Mouse (Mus musculus): ENCODE data around the gene Snapc4.
A peak's percentile ranks its signal among the peaks of the same experiment; 100 is the strongest.

Snapc4 gene

DNA sequence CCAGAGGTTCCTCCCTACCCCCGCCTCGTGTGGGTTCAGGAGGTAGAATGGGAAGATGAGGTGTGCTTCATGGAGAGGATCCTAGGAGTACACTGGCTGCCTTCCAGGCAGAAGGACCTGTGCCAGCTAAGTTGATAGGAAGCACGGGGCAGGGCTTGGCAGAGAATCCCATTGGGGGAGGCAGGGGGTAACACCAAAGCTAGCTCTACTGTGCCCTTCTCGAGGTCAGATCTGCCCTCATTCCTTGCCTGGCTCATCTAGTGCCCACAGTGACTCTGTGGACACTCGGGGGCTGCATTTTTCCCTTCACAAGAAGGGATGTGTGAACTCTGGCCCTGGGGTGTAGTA lies 41.3 kb downstream of the Snapc4 start:
- DNase-seq (ENCODE audit: low read depth) = no peak

DNA sequence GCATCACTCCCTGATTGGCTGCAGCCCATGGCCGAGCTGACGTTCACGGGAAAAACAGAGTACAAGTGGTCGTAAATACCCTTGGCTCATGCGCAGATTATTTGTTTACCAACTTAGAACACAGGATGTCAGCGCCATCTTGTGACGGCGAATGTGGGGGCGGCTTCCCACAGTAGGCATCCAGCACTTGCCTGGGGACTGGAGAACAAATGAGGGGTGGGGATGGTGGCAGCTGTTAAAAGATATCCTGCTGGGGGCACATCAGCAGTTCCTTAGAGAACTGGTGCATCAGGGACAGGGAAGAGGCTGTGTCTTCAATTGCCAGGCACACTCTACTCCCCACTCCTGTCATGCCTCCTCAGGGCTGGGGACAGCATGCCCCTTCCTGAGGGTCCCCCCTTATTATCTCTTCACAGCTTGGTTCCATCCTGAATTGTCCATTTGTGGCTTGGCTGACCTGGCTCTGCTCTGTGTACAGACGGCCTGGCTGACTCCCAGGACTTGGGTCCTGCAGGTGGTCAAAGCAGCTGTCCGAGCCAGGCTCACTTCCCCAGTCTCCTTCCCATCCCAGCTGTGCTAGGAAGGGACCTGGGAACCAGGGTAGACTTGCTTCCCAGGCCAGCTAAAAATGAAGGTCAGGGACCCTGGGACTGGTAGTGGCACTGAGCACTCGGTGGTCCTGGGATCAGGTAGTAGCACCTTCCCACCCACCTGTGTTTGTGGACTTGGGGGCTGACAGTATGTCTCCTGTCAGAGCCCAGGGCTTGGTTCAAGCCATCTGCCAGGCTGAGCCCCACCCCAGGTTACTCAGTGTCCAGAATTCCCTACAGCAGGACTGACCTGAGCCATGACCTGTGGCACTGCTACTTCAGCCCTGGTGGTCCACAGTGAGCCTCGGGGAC lies 41.9 kb downstream of the Snapc4 start:
- no peak for DNase-seq (ENCODE audit: low read depth)

DNA sequence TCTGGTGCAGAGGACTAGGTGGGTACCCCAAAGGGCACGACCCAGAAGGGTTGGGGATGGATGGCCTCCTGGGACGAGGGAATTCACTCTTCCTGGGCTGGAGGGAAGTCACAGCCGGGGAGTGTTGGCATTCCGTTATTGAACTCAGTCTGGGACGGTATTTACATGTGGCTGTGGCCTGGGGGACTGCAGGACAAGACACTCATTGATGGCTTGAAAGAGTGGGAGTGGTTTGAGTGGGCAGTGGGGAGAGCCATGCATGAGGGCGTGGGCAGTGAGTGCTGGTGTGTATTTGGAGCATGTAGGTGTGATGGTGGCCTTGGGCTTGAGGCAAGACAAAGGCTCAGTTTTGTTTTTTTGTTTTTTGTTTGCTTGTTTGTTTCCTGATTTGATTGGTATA lies 49.8 kb downstream of the Snapc4 start:
- no peak for DNase-seq (ENCODE audit: low read depth)

DNA sequence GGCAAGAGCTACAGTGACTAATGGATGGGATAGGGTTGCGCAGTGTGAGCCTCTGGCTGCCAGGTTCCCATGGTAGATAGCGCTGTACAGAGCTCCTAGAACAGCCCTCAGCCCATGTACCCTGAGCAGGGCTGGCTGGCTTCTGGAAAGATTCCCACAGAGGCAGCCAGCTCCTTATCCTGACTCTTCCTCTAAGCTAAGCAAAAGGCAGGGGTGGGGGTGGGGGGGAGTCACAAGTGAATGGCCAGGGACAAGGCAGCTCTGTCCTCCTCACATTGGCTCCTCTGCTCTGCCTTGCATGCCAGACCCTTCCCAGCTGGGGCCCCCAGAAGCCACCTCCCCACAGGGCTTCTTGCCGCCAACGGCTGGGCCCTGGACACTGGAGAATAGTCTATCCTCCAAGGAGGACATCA lies 50.4 kb downstream of the Snapc4 start:
- DNase-seq (ENCODE audit: low read depth) = no peak

DNA sequence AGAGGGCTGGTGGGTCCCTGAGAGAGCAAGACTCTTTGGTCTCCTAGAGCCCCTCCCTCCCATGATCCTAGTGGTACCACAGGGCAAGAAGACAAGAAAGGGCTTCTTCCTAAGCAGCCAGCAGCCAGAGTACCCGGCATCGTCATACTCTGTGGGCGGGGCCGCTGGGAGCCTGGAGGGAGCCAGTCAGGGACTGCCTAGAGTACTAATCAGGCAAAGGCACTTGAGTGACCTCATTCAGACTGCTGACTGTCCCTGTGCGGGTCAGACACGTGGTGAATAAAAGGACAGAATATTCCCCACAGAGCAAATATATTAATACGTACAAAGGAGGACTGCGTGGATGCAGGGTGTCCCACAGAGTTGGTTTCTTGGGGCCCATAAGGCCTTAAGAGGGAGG lies 51.1 kb downstream of the Snapc4 start:
- DNase-seq (ENCODE audit: low read depth) = no peak

DNA sequence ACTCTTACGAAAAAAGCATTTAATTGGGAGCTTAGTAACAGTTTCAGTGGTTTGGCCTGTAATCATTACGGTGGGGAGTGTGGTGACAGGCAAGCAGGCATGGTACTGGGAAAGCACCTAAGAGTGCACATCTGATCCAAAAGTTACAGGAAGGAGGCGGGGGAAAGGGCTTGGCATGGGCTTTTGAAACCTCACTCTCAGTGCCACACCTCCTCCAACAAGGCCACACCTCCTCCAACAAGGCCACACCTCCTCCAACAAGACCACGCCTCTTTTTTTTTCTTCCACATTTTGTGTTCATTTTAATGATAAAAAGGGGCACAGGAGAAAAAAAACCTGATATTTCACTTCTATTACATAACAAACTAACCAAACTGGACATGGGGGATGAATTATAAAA lies 52.6 kb downstream of the Snapc4 start:
- DNase-seq (ENCODE audit: low read depth) = peak; percentile 53

DNA sequence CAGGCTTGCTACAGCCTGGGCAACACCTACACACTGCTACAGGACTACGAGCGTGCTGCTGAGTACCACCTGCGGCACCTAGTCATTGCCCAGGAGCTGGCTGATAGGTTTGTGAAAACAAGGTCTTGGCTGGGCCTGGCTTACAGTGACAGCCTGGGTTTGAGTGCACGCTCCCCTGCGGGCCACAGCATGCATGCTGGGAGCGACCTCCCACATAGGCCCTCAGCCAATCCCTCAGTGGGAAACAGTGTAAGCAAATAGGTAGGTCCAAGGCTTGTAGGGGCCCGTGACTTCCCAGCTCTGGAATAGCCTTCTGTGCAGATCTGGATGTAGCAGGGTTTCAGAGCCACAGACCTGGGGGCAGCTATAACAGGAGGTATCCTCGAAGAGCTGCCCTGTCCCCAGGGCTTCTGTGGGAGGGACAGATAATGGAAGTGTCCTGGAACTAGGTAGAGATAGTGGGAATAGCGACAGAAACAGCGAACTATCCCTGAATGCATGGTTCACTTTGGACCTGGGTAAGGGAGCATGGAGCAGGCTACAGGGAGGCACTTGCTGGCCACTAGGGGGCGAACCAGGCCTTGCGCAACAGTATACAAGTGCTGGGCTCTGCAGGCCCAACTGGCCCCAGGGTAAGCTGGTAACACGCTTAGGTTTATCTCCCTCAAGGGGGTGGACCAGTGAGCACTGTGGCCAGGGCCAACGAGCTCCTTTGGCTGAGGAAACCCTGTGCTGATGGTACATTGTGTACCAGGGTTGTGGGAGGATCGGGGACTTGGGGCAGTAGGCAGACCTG lies 54.9 kb downstream of the Snapc4 start:
- peak; percentile 81 for DNase-seq (ENCODE audit: low read depth)

DNA sequence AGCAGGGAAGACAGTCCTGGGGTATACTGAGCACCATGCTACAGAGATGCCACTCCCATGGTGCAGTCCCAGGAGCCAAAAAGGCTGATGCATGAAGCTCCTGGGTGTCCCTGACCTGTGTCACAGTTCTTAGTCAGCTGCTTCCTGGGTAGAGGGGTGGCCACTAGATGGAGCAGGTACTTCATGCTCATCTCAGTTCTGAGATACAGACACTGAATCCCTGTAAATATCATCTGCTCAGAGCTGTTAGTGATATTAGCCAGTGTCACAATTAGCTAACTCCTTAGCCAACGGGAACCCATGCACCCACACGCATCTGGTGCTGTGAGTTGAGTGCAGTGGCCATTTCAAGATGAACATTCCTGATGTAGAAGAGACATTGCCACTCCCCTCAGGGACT lies 55.5 kb downstream of the Snapc4 start:
- peak; percentile 39 for DNase-seq (ENCODE audit: low read depth)

DNA sequence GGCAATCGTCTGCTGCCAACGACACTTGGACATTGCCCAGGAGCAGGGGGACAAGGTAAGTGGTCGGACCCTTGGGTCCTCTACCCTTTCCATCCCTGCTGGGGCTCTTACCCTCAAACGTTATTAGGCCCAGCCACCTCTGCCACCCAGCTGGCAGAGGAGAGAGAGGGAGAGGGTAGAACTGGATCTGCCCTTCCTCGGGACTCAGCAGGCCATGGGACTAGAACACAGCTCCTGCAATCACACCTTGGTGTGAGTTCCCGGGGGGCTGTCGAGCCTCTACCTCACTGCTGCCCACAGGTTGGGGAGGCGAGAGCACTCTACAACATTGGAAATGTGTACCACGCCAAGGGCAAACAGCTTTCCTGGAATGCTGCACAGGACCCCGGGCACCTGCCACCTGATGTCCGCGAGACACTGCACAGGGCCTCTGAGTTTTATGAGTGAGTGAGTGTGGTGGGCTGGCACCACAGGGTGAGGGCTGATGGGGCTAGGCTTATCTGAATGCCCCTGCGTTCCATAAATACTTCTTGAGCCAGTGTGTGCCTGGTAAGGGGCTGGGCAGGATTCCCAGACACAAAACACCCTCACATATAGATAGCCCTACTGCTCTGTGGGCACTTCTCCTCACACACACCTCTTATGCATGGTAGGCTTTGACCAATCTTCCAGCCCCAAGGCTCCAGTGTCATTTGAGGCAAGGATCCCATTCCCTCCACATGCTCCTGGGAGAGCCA lies 56.7 kb downstream of the Snapc4 start:
- no peak for DNase-seq (ENCODE audit: low read depth)

DNA sequence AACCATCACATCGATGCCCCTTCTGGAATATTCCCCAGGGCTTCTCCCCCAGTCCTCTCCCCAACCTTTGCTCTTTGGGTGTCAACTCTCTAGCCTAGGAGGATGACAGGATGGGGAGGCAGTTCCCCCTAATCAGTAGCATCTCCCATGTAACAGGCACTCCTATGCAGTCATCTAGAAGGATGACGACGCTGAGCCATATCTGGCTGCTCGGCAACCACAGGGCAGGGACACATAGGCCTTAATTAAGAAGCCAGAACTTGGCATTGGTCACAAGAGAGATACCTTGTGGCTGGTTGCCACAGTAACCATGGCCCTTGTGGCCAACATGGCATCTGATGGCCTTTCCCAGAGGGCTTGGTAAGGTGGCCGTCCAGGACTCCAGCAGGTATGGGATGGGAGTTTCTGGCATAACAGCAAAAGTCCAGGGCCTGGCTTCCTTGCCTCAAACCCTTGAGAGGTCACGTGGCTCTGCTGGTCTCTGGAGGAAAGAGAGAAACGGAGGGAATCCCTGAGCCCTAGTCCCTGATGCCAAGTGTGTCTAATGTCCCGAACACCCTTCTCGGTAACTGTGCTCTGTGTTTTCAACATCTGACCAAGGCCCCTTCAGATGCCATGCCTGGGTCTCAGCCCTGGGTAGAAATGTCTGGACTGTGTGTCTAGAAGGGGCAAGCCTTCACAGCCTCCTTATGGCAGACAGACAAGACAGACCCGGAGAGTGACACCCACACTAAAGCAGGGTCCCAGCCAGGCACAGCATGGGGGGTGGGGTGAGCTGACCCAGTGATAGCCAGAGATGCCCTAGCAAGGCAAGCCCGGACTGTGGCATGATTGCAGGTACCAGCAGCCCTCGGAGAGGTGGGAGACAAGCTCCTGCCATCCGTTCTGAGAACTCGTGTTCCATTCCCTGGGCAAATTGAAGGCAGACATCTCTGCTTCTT lies 59.9 kb downstream of the Snapc4 start:
- DNase-seq (ENCODE audit: low read depth) = no peak

DNA sequence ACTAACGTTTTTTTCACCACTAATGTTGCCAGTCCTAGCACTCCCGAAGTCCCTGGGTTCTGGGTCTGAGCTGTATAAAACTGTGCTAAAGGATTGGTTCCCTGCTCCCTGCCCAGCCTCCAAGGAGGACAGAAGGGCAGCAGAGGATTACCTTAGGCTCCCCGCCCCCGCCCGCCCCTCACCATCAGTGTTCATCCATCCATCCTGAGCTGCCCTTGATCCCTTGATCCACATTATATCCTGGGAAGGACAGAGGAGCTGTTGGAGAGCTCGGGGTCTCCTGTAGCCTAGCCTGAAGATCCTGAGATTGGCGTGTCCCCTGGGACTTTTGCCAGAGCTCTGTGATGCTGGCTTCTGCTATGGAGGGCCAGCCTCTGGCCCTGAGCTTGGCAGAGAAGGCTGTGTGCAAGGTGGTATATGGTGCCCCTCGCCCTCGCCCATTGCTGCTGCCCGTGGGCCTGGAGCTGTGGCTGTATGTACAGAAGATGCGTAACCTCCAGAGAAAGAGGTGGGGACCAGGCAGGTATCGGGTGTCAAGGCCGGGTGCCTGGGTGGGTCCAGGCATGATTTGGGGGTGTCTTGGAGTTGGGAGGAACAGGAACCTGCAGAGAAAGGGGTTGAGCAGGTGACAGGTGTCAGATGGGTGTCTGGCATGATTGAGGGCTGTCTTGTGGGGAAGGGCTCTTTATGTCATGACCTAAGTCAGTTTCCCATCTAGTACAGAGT lies 60.8 kb downstream of the Snapc4 start:
- DNase-seq (ENCODE audit: low read depth) = no peak

DNA sequence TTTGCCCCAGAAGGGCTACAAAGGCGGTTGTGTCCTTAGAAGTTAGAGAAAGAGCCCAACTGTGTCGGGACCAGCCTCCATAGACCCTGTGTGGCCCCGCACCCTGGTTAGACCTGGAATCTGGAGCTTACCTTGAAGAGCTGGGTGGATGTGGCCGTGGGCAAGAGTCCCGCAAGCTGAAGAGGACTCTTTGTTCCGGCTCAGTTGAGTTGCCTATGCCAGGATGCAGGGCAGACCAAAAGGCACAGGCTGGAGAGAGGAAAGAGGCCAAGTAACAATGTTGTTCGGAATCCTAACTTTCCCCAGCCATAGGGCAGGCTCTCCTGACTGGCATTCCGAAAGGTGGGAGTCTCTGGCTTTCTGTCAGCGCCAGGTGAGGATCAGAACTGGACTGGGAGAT lies 61.3 kb downstream of the Snapc4 start:
- no peak for DNase-seq (ENCODE audit: low read depth)

DNA sequence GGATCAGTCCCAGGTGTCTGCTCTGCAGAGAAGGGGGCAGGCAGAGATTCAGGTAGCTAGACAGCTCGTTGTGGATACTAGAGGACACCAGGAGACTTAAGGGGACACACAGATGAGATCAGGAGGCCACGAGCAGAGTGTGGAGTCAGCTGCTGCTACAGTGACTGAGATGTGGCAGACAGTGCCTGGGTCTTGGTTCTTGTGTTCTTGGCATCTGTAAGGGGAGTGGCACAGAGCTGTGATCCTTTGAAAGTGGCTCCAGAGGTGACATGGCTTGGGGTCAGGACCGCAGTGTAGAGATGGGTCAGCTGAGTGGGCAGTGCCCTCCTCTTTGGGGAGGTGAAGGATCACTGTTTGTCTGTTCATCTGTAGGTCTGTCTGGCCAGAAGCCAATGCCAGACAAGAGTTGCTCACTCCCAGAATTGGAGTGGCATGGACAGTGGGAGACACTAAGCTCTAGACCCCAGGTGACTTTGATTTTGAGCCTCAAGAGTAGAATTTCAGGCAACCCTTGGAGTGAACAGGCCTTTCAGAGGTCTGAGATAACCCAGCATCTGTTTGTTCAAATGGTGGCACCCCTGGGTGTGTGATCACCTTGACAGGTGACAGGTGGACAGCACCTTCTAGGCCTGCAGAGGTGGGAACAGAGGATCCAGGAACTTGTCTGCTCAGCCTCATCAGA lies 62.3 kb downstream of the Snapc4 start:
- no peak for DNase-seq (ENCODE audit: low read depth)

DNA sequence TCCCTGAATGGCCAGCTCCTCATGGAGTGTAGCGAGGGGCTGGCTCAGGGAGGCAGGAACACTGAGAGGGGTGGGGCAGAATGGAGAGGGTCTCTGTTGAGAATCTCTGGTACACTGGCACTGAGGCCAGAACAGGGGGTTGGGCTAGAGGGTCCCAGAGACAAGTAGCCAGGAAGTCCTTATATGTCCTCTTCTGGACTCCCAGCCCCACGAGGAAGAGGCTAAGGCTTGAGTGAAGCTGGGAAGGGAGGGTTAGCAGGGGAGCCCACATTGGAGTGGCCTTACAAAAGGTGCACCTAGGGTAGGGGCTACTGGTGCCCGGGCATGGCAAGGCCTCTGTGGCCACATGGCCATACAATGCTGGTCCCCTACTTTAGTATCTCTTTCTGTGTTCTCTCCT lies 63.1 kb downstream of the Snapc4 start:
- DNase-seq (ENCODE audit: low read depth) = no peak

DNA sequence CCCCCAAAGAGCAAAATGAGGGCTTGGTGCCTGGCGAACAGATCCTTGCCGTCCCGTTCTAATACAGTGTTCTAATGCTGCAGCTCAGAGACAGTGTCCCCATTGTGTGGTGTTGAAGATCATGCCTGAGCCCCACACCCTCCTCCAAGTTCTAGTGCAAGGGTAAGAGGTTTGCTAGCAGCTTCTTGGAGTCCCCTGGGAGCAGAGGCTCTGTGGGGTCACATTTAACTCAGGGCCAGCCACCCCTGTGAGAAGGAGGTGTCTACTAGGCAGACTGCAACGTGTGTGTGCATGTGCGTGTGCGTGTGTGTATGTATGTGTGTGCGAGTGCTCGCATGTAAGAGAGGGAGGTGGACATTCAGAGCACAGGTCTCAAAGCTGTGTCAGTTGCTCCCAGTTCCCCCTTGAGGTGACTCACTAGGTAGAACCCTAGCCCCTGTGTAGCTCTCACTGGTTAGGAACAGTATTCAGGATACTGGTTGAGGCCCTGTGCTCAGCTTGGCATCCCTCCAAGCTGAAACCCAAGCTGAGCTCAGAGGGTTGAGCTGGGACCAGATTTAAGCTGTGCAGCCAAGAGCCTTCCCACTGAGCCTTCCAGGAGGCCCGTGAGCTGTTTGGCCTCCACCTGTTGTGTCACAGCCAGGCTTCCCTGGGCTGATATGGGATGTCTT lies 63.7 kb downstream of the Snapc4 start:
- peak; percentile 33 for DNase-seq (ENCODE audit: low read depth)

DNA sequence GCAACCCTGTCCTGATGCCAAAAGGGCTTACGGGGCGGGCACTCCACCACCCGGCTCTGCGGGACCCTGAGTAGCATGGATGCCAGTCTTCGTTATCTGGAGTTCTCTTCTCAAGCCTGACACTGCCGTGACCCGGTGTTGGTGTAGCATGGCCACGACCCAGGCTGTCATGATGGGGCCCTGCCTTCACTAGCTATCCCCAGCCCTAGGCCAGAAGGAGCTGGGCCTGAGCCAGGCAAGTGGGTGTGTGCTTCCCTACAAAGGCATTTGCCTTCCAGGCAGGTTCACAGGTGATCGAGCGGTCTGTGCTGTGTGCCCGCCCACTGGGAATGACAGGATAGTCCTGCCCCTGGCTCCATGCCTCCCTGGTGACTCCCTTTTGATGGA lies 64.5 kb downstream of the Snapc4 start:
- DNase-seq (ENCODE audit: low read depth) = no peak

DNA sequence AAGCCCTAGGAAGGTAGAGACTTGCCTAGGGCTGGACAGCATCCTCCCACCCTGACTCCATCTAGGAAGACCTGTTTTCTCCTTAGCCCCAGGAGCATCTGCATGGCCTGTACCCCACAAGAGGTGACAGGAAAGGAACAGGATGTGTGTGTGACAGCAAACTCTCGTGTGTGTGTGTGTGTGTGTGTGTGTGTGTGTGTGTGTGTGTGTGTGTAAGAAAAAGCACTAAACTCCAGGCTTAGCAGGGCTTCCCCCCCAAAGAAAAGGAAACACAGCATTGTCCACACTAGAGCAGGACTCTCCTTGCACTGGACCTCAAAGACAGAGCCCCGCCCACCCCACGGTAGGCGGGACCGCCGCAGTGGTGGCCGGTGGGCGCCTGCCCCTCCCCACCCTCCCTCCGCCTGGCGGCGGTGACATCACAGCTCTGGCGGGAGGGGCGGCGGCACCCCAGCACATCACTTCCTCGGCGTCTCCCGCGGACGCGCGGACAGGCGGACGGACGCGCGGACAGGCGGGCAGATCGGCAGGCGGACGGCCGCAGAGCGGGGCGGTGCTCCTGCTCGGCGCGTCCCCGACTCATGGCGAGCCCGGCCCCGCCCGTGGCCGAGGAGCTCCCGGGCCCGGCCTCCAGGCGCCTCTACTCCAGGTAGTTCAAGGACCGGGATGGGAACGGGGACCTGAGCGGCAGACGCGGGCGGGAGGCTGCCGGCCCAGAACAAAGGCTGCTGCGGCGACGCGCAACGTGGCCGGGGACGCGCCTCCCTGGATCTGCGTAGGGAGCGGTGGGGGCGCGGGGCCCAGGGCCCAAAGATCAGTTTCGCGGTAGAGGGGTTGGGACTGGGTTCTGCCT lies 65.2 kb downstream of the Snapc4 start, which contains the start of gene Gpsm1:
Gene Gpsm1 (plus strand): TSS at position 444 of the 853 bp plus-strand sequence.
- peak; percentile 81 for DNase-seq (ENCODE audit: low read depth)

DNA sequence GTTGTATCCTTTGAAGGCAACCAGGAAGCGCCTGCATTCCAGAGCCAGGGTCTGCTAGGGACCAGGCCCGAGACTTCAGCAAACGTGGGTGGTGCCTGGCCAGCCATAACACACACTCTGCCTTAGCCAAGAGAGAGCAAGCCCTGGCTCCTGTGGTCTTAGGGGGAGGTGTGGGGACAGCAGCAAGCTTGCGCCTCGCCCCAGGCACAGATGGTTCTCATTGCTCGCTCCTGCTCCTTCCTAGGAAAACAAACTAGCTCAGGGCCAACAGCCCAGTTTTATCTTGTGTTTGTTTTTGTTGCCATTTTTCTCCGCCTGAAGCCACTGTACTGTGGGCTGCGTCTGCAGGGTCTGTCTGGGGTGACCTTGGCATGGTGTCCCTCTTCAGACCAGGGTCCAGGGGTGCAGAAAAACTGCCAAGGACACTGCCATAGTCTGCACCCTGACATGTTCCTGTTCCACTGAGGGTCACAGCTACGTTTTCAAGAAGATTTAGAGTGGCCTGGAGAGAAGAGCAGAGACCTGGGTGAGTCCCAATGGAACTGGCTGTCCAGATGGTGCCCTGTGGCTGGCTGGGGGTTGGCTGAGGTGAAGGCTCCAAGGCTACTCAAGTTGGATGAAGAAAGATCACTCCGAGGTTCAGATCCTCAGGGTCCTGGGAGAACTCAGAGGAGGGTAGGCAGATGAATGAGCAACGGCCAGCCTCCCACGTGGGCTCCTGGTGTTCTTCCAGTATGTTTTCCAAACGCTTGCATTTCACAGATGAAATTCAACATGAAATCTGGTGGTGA lies 66.0 kb downstream of the Snapc4 start:
- DNase-seq (ENCODE audit: low read depth) = no peak
